Mouse (Mus musculus): ENCODE results near the gene Zfp704. TPM values are rescaled to one million over a fixed set of nuclear protein-coding genes. Genes with fewer than 3 reads are reported as not detected.

The Zfp704 gene
- polyA plus RNA-seq, 2 experiments = 13.4 to 13.8 TPM

GRCm38 (mm10) chr3:9440466-9440865, 169.4 kb downstream of the Zfp704 start:
- H3K9me3 ChIP-seq (ENCODE audit: control insufficient read depth, low read length) = no peaks in the 10 kb centered on the region
- H3K4me1 ChIP-seq (ENCODE audit: control insufficient read depth, insufficient read depth, low read length) = no peaks in the 10 kb centered on the region
- no peak for DNase-seq (ENCODE audit: low spot score)
- H3K4me3 ChIP-seq (replicated peaks; ENCODE audit: low read length) = no peak overlapping the region
- no peak overlapping the region for H3K9ac ChIP-seq (ENCODE audit: low read depth, low read length, severe bottlenecking)
- no peak overlapping the region for H3K4me2 ChIP-seq (replicated peaks; ENCODE audit: low read depth, low read length, severe bottlenecking)
- 75% methylated on average over 6 of the region's 6 CpGs for WGBS
- no peak for ATAC-seq (ENCODE audit: low FRiP score, low read depth)
- H3K36me3 ChIP-seq (ENCODE audit: control insufficient read depth, insufficient read depth, low read length) = peaks cover 45% of the 10 kb centered on the region
- H3K27ac ChIP-seq (replicated peaks; ENCODE audit: low read depth, low read length) = no peak overlapping the region
- TF ChIP-seq POLR2A (IDR thresholded peaks at IDR 0.05; ENCODE audit: borderline replicate concordance, extremely low read depth, insufficient read depth, insufficient read length) = no peak
- no peaks in the 10 kb centered on the region for H3K27me3 ChIP-seq (ENCODE audit: control insufficient read depth, insufficient read depth, low read length)

- WGBS = 92% methylated on average over 11 of the region's 11 CpGs
- ATAC-seq (ENCODE audit: low FRiP score, low read depth) = no peak
- Histone ChIP-seq H3K36me3 (ENCODE audit: control insufficient read depth, insufficient read depth, low read length) (peaks cover 48% of the 10 kb centered on the region), H3K4me3 (replicated peaks; ENCODE audit: low read length) (no peak overlapping the region), H3K9ac (ENCODE audit: low read depth, low read length, severe bottlenecking) (no peak overlapping the region), H3K27me3 (ENCODE audit: control insufficient read depth, insufficient read depth, low read length) (no peaks in the 10 kb centered on the region), H3K4me2 (replicated peaks; ENCODE audit: low read depth, low read length, severe bottlenecking) (no peak overlapping the region), H3K4me1 (ENCODE audit: control insufficient read depth, insufficient read depth, low read length) (no peaks in the 10 kb centered on the region), H3K27ac (replicated peaks; ENCODE audit: low read depth, low read length) (no peak overlapping the region), H3K9me3 (ENCODE audit: control insufficient read depth, low read length) (no peaks in the 10 kb centered on the region)
- no peak for TF ChIP-seq POLR2A (IDR thresholded peaks at IDR 0.05; ENCODE audit: borderline replicate concordance, extremely low read depth, insufficient read depth, insufficient read length)
- no peak for DNase-seq (ENCODE audit: low spot score)
These were observed 170.1 kb downstream of the Zfp704 start for GRCm38 (mm10) chr3:9439619-9440286.

GRCm38 (mm10) chr3:9436256-9436655, 173.6 kb downstream of the Zfp704 start:
- WGBS = 81% methylated on average over 6 of the region's 6 CpGs
- Histone ChIP-seq H3K4me3 (replicated peaks; ENCODE audit: low read length) (no peak overlapping the region), H3K27ac (replicated peaks; ENCODE audit: low read depth, low read length) (no peak overlapping the region), H3K4me1 (ENCODE audit: control insufficient read depth, insufficient read depth, low read length) (no peaks in the 10 kb centered on the region), H3K36me3 (ENCODE audit: control insufficient read depth, insufficient read depth, low read length) (peaks cover 45% of the 10 kb centered on the region), H3K27me3 (ENCODE audit: control insufficient read depth, insufficient read depth, low read length) (no peaks in the 10 kb centered on the region), H3K9ac (ENCODE audit: low read depth, low read length, severe bottlenecking) (no peak overlapping the region), H3K9me3 (ENCODE audit: control insufficient read depth, low read length) (no peaks in the 10 kb centered on the region), H3K4me2 (replicated peaks; ENCODE audit: low read depth, low read length, severe bottlenecking) (no peak overlapping the region)
- ATAC-seq (ENCODE audit: low FRiP score, low read depth) = no peak
- TF ChIP-seq POLR2A (IDR thresholded peaks at IDR 0.05; ENCODE audit: borderline replicate concordance, extremely low read depth, insufficient read depth, insufficient read length) = no peak
- no peak for DNase-seq (ENCODE audit: low spot score)

GRCm38 (mm10) chr3:9434394-9435175, 175.3 kb downstream of the Zfp704 start:
- no peak for TF ChIP-seq POLR2A (IDR thresholded peaks at IDR 0.05; ENCODE audit: borderline replicate concordance, extremely low read depth, insufficient read depth, insufficient read length)
- Histone ChIP-seq H3K36me3 (ENCODE audit: control insufficient read depth, insufficient read depth, low read length) (peaks cover 42% of the 10 kb centered on the region), H3K4me2 (replicated peaks; ENCODE audit: low read depth, low read length, severe bottlenecking) (no peak overlapping the region), H3K9ac (ENCODE audit: low read depth, low read length, severe bottlenecking) (no peak overlapping the region), H3K4me3 (replicated peaks; ENCODE audit: low read length) (no peak overlapping the region), H3K4me1 (ENCODE audit: control insufficient read depth, insufficient read depth, low read length) (no peaks in the 10 kb centered on the region), H3K27ac (replicated peaks; ENCODE audit: low read depth, low read length) (no peak overlapping the region), H3K27me3 (ENCODE audit: control insufficient read depth, insufficient read depth, low read length) (no peaks in the 10 kb centered on the region), H3K9me3 (ENCODE audit: control insufficient read depth, low read length) (no peaks in the 10 kb centered on the region)
- ATAC-seq (ENCODE audit: low FRiP score, low read depth) = no peak
- DNase-seq (ENCODE audit: low spot score) = no peak
- WGBS = 90% methylated on average over 14 of the region's 14 CpGs

- WGBS = 85% methylated on average over 16 of the region's 16 CpGs
- H3K9ac ChIP-seq (ENCODE audit: low read depth, low read length, severe bottlenecking) = no peak overlapping the region
- TF ChIP-seq POLR2A (IDR thresholded peaks at IDR 0.05; ENCODE audit: borderline replicate concordance, extremely low read depth, insufficient read depth, insufficient read length) = no peak
- no peak overlapping the region for H3K4me3 ChIP-seq (replicated peaks; ENCODE audit: low read length)
- DNase-seq (ENCODE audit: low spot score) = no peak
- no peak overlapping the region for H3K4me2 ChIP-seq (replicated peaks; ENCODE audit: low read depth, low read length, severe bottlenecking)
- H3K27me3 ChIP-seq (ENCODE audit: control insufficient read depth, insufficient read depth, low read length) = no peaks in the 10 kb centered on the region
- H3K27ac ChIP-seq (replicated peaks; ENCODE audit: low read depth, low read length) = no peak overlapping the region
- no peak for ATAC-seq (ENCODE audit: low FRiP score, low read depth)
- peaks cover 32% of the 10 kb centered on the region for H3K36me3 ChIP-seq (ENCODE audit: control insufficient read depth, insufficient read depth, low read length)
- no peaks in the 10 kb centered on the region for H3K4me1 ChIP-seq (ENCODE audit: control insufficient read depth, insufficient read depth, low read length)
- H3K9me3 ChIP-seq (ENCODE audit: control insufficient read depth, low read length) = no peaks in the 10 kb centered on the region
These were observed 176.9 kb downstream of the Zfp704 start for GRCm38 (mm10) chr3:9432796-9433526.
